Mouse (Mus musculus) neural tube, embryonic 11.5 days (tissue): ENCODE data around the gene Gm45837. TPM values are rescaled to one million over a fixed set of nuclear protein-coding genes. Genes with fewer than 3 reads are reported as not detected.

Source experiments
- ATAC-seq: fragments of 200-750 bp; cut with Nextera tagmentation; 2 replicates; pipeline ENCODE4 v1.8.0; 2017; ENCODE audit warnings: moderate number of reproducible peaks, mild to moderate bottlenecking, moderate TSS enrichment, moderate library complexity; ENCODE audit not compliant: insufficient read depth, low FRiP score, low TSS enrichment
- DNase-seq: peaks from one replicate; pipeline ENCODE4 v3.0.0-alpha.2; 2015; ENCODE audit warnings: low spot score
- H3K27ac ChIP-seq: fragments of 300-500 bp; sonication (generic); 2 replicates; pipeline ENCODE4 v1.5.1; 2014; ENCODE audit warnings: low read depth, mild to moderate bottlenecking, low read length
- H3K27me3 ChIP-seq: fragments of 300-500 bp; sonication (generic); 2 replicates; pipeline ENCODE4 v1.6.1; 2014; ENCODE audit warnings: mild to moderate bottlenecking, low read length, mixed read lengths; ENCODE audit not compliant: control insufficient read depth, insufficient read depth
- H3K36me3 ChIP-seq: fragments of 300-500 bp; sonication (generic); 2 replicates; pipeline ENCODE4 v1.6.1; 2014; ENCODE audit warnings: mild to moderate bottlenecking, low read length, moderate library complexity, mixed read lengths; ENCODE audit not compliant: control insufficient read depth, insufficient read depth
- H3K4me1 ChIP-seq: fragments of 300-500 bp; sonication (generic); 2 replicates; pipeline ENCODE4 v1.6.1; 2014; ENCODE audit warnings: low read length, mixed read lengths; ENCODE audit not compliant: control insufficient read depth, insufficient read depth
- H3K4me2 ChIP-seq: fragments of 300-500 bp; sonication (generic); 2 replicates; pipeline ENCODE4 v1.6.1; 2014; ENCODE audit warnings: low read depth, mild to moderate bottlenecking, moderate library complexity
- H3K4me3 ChIP-seq: fragments of 300-500 bp; sonication (generic); 2 replicates; pipeline ENCODE4 v1.5.1; 2014; ENCODE audit warnings: low read depth, low read length
- H3K9ac ChIP-seq: fragments of 300-500 bp; sonication (generic); 2 replicates; pipeline ENCODE4 v1.6.1; 2014; ENCODE audit warnings: mild to moderate bottlenecking, low read length
- H3K9me3 ChIP-seq: fragments of 300-500 bp; sonication (generic); 2 replicates; pipeline ENCODE4 v1.6.1; 2016; ENCODE audit warnings: low read length; ENCODE audit not compliant: control insufficient read depth
- WGBS: fragments of 180-500 bp; shearing (Covaris S2); extraction: QIAGEN DNeasy Blood & Tissue Kit; methylation state at CpG from one replicate; pipeline ENCODE4 v1.1.7; 2014; 5-methylcytosine and 5-hydroxymethylcytosine counted together
- polyA plus RNA-seq: library from polyadenylated mRNA; unstranded; fragments of >200 nt; fragmentation: Nextera tagmentation; extraction: Ambion mirVana; gene quantifications from 2 replicates; pipeline ENCODE4 v1.2.1, GENCODE M21; 2014

The Gm45837 gene
- polyA plus RNA-seq, 1 experiment from 2014 or later, result not detected

DNA sequence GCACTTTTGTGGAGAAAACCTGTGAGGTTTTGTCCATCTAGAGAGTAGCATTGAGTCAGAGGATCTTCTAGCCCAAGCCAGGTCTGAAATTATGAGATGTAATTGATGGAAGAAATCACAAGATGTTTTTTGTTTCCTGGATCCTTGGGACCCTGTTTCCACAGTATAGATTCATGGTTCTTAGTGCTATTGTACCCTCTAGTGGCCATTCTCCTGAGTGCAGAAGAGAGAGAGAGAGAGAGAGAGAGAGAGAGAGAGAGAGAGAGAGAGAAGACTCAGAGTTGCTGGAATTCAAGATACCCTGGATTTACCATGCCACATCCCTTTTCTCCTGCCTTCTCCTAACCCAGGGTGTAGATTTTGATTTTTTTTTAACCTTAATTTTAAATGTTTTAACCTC lies 36.5 kb upstream of the Gm45837 start:
- H3K27ac ChIP-seq, result no peak overlapping the region
- no peak overlapping the region for H3K9ac ChIP-seq
- ATAC-seq (no peak; the same call in 1 of the 2 replicates), DNase-seq (no peak)
- no peaks in the 10 kb centered on the region for H3K27me3 ChIP-seq
- H3K9me3 ChIP-seq, result no peaks in the 10 kb centered on the region
- no peak overlapping the region for H3K4me2 ChIP-seq
- no peak overlapping the region for H3K4me3 ChIP-seq
- no peaks in the 10 kb centered on the region for H3K36me3 ChIP-seq
- no peaks in the 10 kb centered on the region for H3K4me1 ChIP-seq

DNA sequence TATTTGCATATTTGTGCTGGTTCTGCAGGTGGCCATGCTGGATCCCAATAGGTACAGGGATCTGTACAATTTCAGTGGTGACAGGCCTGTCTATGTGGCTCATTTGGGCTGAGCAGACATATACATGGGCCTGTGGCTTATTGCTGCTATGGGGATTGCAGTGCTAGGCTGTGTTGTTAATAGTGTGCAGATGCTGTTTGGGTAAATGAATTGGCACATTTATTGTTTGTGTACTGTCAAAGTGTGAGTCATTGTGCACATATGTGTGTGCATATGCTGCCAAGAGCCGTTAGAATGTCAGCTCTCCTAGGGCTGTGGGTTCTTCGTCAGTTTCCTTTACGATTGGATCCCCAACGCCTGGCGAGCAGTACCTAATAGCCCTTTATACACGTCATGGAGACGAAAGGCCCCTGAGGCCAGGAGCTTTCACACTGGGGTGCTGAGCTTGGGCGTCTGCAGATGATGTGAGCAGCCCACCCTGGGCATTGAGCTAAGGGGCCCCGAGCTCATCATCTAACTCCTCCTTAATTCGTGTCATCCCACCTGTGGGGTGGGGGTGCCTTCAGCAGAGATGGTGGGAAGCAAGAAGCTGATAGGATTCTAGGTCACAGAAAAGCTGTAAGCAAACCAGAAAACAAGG lies 33.9 kb upstream of the Gm45837 start:
- Histone ChIP-seq H3K4me3 (no peak overlapping the region), H3K4me2 (no peak overlapping the region), H3K27ac (no peak overlapping the region), H3K4me1 (no peaks in the 10 kb centered on the region), H3K27me3 (no peaks in the 10 kb centered on the region), H3K9me3 (no peaks in the 10 kb centered on the region), H3K9ac (no peak overlapping the region), H3K36me3 (no peaks in the 10 kb centered on the region)
- no peak for ATAC-seq
- DNase-seq, result no peak
- WGBS, result 65% methylated on average over 10 of the region's 10 CpGs

DNA sequence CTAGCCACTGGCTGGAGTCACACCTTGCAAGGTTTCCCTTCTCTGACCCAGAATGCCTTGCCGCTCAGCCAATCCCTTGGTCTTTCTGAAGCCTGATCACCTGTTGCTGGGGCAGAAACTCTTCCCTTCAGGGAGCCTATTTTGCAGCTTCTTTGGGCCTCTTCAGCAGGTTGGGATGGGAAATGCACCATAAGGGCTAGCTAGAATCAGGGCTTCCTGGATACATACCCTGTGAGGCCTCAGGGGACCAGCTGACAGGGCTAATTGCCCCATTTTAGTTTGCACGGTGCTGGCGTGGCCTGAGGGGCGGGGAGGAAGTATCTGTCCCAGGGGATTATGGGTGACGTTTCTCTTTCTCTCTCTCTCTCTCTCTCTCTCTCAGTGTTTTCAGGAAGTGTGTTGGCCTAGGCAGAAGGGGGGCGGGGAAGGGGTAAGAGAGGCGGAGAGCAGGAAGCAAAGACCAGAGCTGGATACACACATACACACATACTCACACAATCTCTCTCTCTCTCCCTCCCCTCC lies 32.9 kb upstream of the Gm45837 start:
- Histone ChIP-seq H3K4me2 (no peak overlapping the region), H3K27me3 (no peaks in the 10 kb centered on the region), H3K9me3 (no peaks in the 10 kb centered on the region), H3K4me3 (no peak overlapping the region), H3K27ac (no peak overlapping the region), H3K36me3 (no peaks in the 10 kb centered on the region), H3K4me1 (no peaks in the 10 kb centered on the region), H3K9ac (no peak overlapping the region)
- ATAC-seq, result no peak
- peak; percentile 25 for DNase-seq
- WGBS, result 36% methylated on average over 7 of the region's 7 CpGs

GRCm38 (mm10) chr7:101378285-101378684 lies 32.4 kb upstream of the Gm45837 start:
- H3K4me3 ChIP-seq, result no peak overlapping the region
- H3K27ac ChIP-seq, result no peak overlapping the region
- no peaks in the 10 kb centered on the region for H3K27me3 ChIP-seq
- no peaks in the 10 kb centered on the region for H3K4me1 ChIP-seq
- no peak overlapping the region for H3K4me2 ChIP-seq
- DNase-seq, result no peak
- H3K9ac ChIP-seq, result no peak overlapping the region
- WGBS, result 79% methylated on average over 3 of the region's 3 CpGs
- no peaks in the 10 kb centered on the region for H3K36me3 ChIP-seq
- H3K9me3 ChIP-seq, result no peaks in the 10 kb centered on the region
- no peak for ATAC-seq

GRCm38 (mm10) chr7:101378796-101379465 lies 31.8 kb upstream of the Gm45837 start:
- no peak for DNase-seq
- no peaks in the 10 kb centered on the region for H3K27me3 ChIP-seq
- no peak overlapping the region for H3K4me2 ChIP-seq
- H3K36me3 ChIP-seq, result no peaks in the 10 kb centered on the region
- WGBS, result 65% methylated on average over 5 of the region's 5 CpGs
- no peak overlapping the region for H3K27ac ChIP-seq
- H3K9ac ChIP-seq, result no peak overlapping the region
- no peak overlapping the region for H3K4me3 ChIP-seq
- ATAC-seq, result no peak
- H3K4me1 ChIP-seq, result no peaks in the 10 kb centered on the region
- no peaks in the 10 kb centered on the region for H3K9me3 ChIP-seq

DNA sequence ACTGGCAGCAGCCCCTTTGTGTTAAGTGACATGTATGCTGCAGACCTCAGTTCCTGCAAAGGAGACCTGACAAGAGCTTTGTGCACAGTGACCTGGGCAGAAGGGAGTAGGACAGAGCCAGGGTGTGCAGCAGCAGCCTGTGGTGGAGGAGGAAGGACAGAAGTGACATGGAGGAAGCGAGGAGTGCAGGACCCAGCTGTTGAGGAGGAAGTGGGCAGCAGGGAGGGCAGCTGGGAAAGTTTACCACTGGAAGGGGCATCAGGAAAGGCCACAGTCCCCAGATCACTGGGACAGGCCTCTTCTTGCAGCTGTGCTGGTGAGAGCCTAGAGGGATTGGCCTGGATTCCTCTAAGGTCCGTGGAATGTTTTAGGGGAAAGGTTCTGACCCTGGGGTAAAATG lies 31.0 kb upstream of the Gm45837 start:
- Histone ChIP-seq H3K27me3 (no peaks in the 10 kb centered on the region), H3K4me3 (no peak overlapping the region), H3K4me1 (no peaks in the 10 kb centered on the region), H3K27ac (no peak overlapping the region), H3K9me3 (no peaks in the 10 kb centered on the region), H3K36me3 (no peaks in the 10 kb centered on the region), H3K9ac (no peak overlapping the region), H3K4me2 (no peak overlapping the region)
- DNase-seq, result no peak
- WGBS, result 67% methylated on average over 2 of the region's 2 CpGs
- no peak for ATAC-seq

DNA sequence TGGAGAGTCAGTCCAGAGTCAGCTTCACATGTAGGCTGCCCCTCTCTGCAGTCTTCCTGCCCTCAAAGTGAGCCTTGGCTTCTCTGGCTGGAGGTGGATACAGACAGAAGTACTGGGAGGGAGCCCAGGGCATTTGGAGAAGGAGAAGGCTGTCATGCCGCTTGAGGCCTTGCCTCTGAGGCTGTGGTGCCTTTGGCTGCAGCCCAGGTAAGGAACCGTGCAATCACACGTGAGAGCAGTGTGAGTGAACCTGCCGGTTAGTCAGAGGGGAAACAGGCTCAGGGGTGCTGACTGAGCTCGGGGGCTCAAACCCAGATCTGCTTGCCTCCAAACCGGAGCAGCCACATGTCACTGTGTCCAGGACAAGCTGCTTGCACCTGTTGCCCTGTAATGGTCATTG lies 29.2 kb upstream of the Gm45837 start:
- no peaks in the 10 kb centered on the region for H3K27me3 ChIP-seq
- WGBS, result 80% methylated on average over 6 of the region's 6 CpGs
- H3K4me3 ChIP-seq, result no peak overlapping the region
- no peak overlapping the region for H3K27ac ChIP-seq
- H3K9me3 ChIP-seq, result no peaks in the 10 kb centered on the region
- H3K36me3 ChIP-seq, result no peaks in the 10 kb centered on the region
- H3K9ac ChIP-seq, result no peak overlapping the region
- ATAC-seq, result no peak
- no peak overlapping the region for H3K4me2 ChIP-seq
- peaks cover 4% of the 10 kb centered on the region; the same call in 1 of the 2 replicates for H3K4me1 ChIP-seq
- DNase-seq, result no peak

DNA sequence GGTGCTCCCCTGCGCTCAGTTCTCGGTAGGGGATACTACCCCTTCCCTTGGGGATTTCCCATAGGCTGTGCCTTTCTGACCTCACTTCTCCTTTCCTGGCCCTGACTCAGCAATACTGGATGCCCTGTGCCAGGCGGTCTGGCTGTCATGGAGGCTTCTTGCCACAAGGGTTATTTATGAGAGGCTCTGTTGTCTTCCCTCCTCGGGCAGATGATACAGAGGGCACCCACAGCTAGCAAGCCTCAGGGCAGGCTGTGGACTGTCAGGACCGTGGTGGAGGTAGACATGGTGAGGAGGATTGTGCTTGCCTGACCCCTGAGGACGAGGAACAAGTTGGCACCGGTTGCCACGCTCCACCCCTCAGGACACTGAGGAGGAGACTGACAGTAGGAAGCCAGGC lies 28.3 kb upstream of the Gm45837 start:
- 73% methylated on average over 8 of the region's 8 CpGs for WGBS
- Histone ChIP-seq H3K36me3 (no peaks in the 10 kb centered on the region), H3K9me3 (no peaks in the 10 kb centered on the region), H3K4me1 (peaks cover 4% of the 10 kb centered on the region; the same call in 1 of the 2 replicates), H3K27me3 (no peaks in the 10 kb centered on the region), H3K4me3 (no peak overlapping the region), H3K9ac (no peak overlapping the region), H3K4me2 (no peak overlapping the region), H3K27ac (no peak overlapping the region)
- ATAC-seq (no peak), DNase-seq (no peak)

GRCm38 (mm10) chr7:101383756-101384155 lies 26.9 kb upstream of the Gm45837 start:
- H3K36me3 ChIP-seq, result no peaks in the 10 kb centered on the region
- WGBS, result 74% methylated on average over 3 of the region's 3 CpGs
- H3K9me3 ChIP-seq, result no peaks in the 10 kb centered on the region
- no peak overlapping the region for H3K27ac ChIP-seq
- H3K27me3 ChIP-seq, result no peaks in the 10 kb centered on the region
- DNase-seq (no peak), ATAC-seq (no peak)
- no peak overlapping the region for H3K4me2 ChIP-seq
- no peak overlapping the region for H3K4me3 ChIP-seq
- H3K4me1 ChIP-seq, result peaks cover 4% of the 10 kb centered on the region; the same call in 1 of the 2 replicates
- H3K9ac ChIP-seq, result no peak overlapping the region
